Mouse (Mus musculus): ENCODE measurements around the gene Slc22a4. TPM values are rescaled to one million over a fixed set of nuclear protein-coding genes. Genes with fewer than 3 reads are reported as not detected.
A peak's percentile ranks its signal among the peaks of the same experiment; 100 is the strongest.

Gene Slc22a4
- polyA plus RNA-seq, 1 experiment, result not detected

DNA sequence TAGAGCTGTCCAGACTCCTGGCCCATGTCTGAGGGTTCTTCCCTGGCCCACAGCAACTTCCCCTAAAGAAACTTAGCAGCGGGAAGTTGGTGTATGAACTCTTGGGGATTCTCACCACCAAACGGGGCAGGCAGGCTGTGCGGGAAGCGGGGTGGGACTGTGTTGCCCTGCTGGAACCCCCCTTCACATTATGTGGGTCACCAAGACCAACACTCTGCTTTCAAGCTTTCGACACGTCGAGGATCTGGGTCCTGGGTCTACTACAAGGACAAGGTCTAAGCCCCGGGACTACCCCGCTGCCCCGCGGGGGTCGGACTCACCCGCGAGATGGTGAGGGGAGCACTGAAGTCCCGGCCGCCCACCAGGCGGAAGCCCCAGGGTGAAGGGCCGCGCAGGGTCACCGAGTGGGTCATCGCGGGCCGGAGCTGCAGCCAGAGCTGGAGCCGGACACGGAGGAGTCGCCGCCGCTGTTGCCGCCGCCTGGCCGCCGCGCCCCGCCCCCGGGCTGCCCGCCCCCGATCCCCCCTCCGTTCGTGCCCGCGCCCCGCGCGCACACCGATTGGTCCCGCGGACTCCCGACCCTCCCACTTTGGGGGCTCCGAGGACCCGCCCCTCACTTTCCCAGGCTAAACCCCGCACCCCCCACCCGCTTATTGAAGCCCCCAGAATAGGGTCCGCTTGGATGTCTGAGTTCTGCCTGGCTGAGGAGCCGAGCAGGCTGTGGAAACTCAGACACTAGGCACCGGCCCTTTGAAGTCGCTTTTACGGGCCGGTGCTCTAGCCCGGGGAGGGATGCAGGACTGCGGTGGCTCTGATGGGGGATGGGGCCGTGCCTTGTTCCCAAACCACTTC is 40.9 kb upstream of the Slc22a4 start, which contains the start of gene Pdlim4:
Gene Pdlim4 (minus strand): TSS at position 495 of the 852 bp plus-strand sequence.
- Histone ChIP-seq H3K9me3 (replicated peaks; ENCODE audit: control insufficient read depth, insufficient read depth, low read length, poor library complexity, severe bottlenecking) (no peaks in the 10 kb centered on the region), H3K27ac (ENCODE audit: insufficient read depth, low read length) (no peak within 1 kb of the TSS), H3K4me1 (ENCODE audit: control insufficient read depth, insufficient read depth, low read length) (peaks cover 6% of the 10 kb centered on the region), H3K4me3 (ENCODE audit: low read depth, low read length) (peak within 1 kb of the TSS; percentile 61), H3K9ac (ENCODE audit: low read depth, poor library complexity, severe bottlenecking) (peak within 1 kb of the TSS; percentile 37), H3K27me3 (ENCODE audit: control insufficient read depth, insufficient read depth, low read length, poor library complexity, severe bottlenecking) (no peaks in the 10 kb centered on the region), H3K36me3 (ENCODE audit: control insufficient read depth, insufficient read depth, low read length, poor library complexity, severe bottlenecking) (no peaks in the 10 kb centered on the region)
- TF ChIP-seq CTCF (IDR thresholded peaks at IDR 0.05; ENCODE audit: low read depth, low read length) (no peak), POLR2A (IDR thresholded peaks at IDR 0.05; ENCODE audit: insufficient read depth, low read length) (no peak), EP300 (IDR thresholded peaks at IDR 0.05; ENCODE audit: insufficient read depth, low read depth, low read length) (no peak)

DNA sequence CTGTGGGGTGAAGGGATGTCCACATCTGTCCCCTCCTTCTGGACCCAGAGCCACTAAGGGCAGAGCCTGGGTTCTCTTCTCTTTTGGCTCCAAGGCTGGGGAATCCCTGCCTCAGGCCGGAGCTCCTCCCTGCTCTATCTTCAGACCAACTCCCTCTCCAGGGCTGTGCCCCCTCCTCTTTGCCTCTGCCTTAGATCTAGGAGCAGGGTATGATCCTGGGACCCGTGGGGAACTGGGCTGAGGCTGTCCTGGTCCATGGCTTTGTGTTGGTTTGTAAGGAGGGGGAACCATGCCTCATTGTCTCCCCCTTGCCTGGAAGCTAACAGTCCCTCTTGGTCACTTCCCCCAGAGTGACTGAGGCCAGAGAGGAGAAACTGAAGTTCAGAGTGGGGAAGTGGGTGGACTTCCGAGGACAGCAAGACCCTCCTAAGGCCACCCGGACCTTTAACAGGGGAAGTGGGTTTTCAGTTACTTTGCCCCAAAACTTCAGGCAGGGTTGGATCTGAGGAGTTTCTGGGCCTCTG is 40.2 kb upstream of the Slc22a4 start:
- peak overlapping the region; percentile 37; the same call in 1 of the 2 replicates for H3K9ac ChIP-seq (ENCODE audit: low read depth, poor library complexity, severe bottlenecking)
- H3K4me3 ChIP-seq (ENCODE audit: low read depth, low read length), result peak overlapping the region; percentile 61
- H3K27me3 ChIP-seq (ENCODE audit: control insufficient read depth, insufficient read depth, low read length, poor library complexity, severe bottlenecking), result no peaks in the 10 kb centered on the region
- no peak overlapping the region for H3K27ac ChIP-seq (ENCODE audit: insufficient read depth, low read length)
- no peaks in the 10 kb centered on the region for H3K9me3 ChIP-seq (replicated peaks; ENCODE audit: control insufficient read depth, insufficient read depth, low read length, poor library complexity, severe bottlenecking)
- H3K36me3 ChIP-seq (ENCODE audit: control insufficient read depth, insufficient read depth, low read length, poor library complexity, severe bottlenecking), result no peaks in the 10 kb centered on the region
- peaks cover 6% of the 10 kb centered on the region for H3K4me1 ChIP-seq (ENCODE audit: control insufficient read depth, insufficient read depth, low read length)
- TF ChIP-seq POLR2A (IDR thresholded peaks at IDR 0.05; ENCODE audit: insufficient read depth, low read length) (no peak), CTCF (IDR thresholded peaks at IDR 0.05; ENCODE audit: low read depth, low read length) (no peak), EP300 (IDR thresholded peaks at IDR 0.05; ENCODE audit: insufficient read depth, low read depth, low read length) (no peak)

GRCm38 (mm10) chr11:54067318-54067995 is 39.6 kb upstream of the Slc22a4 start:
- H3K9ac ChIP-seq (ENCODE audit: low read depth, poor library complexity, severe bottlenecking), result no peak overlapping the region
- TF ChIP-seq POLR2A (IDR thresholded peaks at IDR 0.05; ENCODE audit: insufficient read depth, low read length), result no peak
- TF ChIP-seq CTCF (IDR thresholded peaks at IDR 0.05; ENCODE audit: low read depth, low read length), result no peak
- no peak for TF ChIP-seq EP300 (IDR thresholded peaks at IDR 0.05; ENCODE audit: insufficient read depth, low read depth, low read length)
- no peak overlapping the region for H3K27ac ChIP-seq (ENCODE audit: insufficient read depth, low read length)
- no peak overlapping the region for H3K4me3 ChIP-seq (ENCODE audit: low read depth, low read length)
- no peaks in the 10 kb centered on the region for H3K36me3 ChIP-seq (ENCODE audit: control insufficient read depth, insufficient read depth, low read length, poor library complexity, severe bottlenecking)
- H3K4me1 ChIP-seq (ENCODE audit: control insufficient read depth, insufficient read depth, low read length), result peaks cover 3% of the 10 kb centered on the region
- H3K9me3 ChIP-seq (replicated peaks; ENCODE audit: control insufficient read depth, insufficient read depth, low read length, poor library complexity, severe bottlenecking), result no peaks in the 10 kb centered on the region
- no peaks in the 10 kb centered on the region for H3K27me3 ChIP-seq (ENCODE audit: control insufficient read depth, insufficient read depth, low read length, poor library complexity, severe bottlenecking)

- H3K36me3 ChIP-seq (ENCODE audit: control insufficient read depth, insufficient read depth, low read length, poor library complexity, severe bottlenecking), result no peaks in the 10 kb centered on the region
- H3K4me1 ChIP-seq (ENCODE audit: control insufficient read depth, insufficient read depth, low read length), result no peaks in the 10 kb centered on the region
- TF ChIP-seq EP300 (IDR thresholded peaks at IDR 0.05; ENCODE audit: insufficient read depth, low read depth, low read length) (no peak), CTCF (IDR thresholded peaks at IDR 0.05; ENCODE audit: low read depth, low read length) (no peak), POLR2A (IDR thresholded peaks at IDR 0.05; ENCODE audit: insufficient read depth, low read length) (no peak)
- H3K9me3 ChIP-seq (replicated peaks; ENCODE audit: control insufficient read depth, insufficient read depth, low read length, poor library complexity, severe bottlenecking), result no peaks in the 10 kb centered on the region
- no peak overlapping the region for H3K27ac ChIP-seq (ENCODE audit: insufficient read depth, low read length)
- no peak overlapping the region for H3K9ac ChIP-seq (ENCODE audit: low read depth, poor library complexity, severe bottlenecking)
- no peaks in the 10 kb centered on the region for H3K27me3 ChIP-seq (ENCODE audit: control insufficient read depth, insufficient read depth, low read length, poor library complexity, severe bottlenecking)
- no peak overlapping the region for H3K4me3 ChIP-seq (ENCODE audit: low read depth, low read length)
Observed at GRCm38 (mm10) chr11:54066400-54066799, 38.5 kb upstream of the Slc22a4 start.

GRCm38 (mm10) chr11:54065915-54066178 is 38.0 kb upstream of the Slc22a4 start:
- Histone ChIP-seq H3K4me3 (ENCODE audit: low read depth, low read length) (no peak overlapping the region), H3K9me3 (replicated peaks; ENCODE audit: control insufficient read depth, insufficient read depth, low read length, poor library complexity, severe bottlenecking) (no peaks in the 10 kb centered on the region), H3K27me3 (ENCODE audit: control insufficient read depth, insufficient read depth, low read length, poor library complexity, severe bottlenecking) (no peaks in the 10 kb centered on the region), H3K4me1 (ENCODE audit: control insufficient read depth, insufficient read depth, low read length) (no peaks in the 10 kb centered on the region), H3K9ac (ENCODE audit: low read depth, poor library complexity, severe bottlenecking) (no peak overlapping the region), H3K27ac (ENCODE audit: insufficient read depth, low read length) (no peak overlapping the region), H3K36me3 (ENCODE audit: control insufficient read depth, insufficient read depth, low read length, poor library complexity, severe bottlenecking) (no peaks in the 10 kb centered on the region)
- TF ChIP-seq POLR2A (IDR thresholded peaks at IDR 0.05; ENCODE audit: insufficient read depth, low read length), result no peak
- no peak for TF ChIP-seq CTCF (IDR thresholded peaks at IDR 0.05; ENCODE audit: low read depth, low read length)
- TF ChIP-seq EP300 (IDR thresholded peaks at IDR 0.05; ENCODE audit: insufficient read depth, low read depth, low read length), result no peak

Data from ES-Bruce4 (cell line).